Mouse (Mus musculus) midbrain, embryonic 13.5 days (tissue): Measurements from ENCODE around the gene Oit3. TPM values are rescaled to one million over a fixed set of nuclear protein-coding genes. Genes with fewer than 3 reads are reported as not detected.
"Not testable (repeated sequence)": the region's sequence is repeated elsewhere in the genome, so short reads cannot be mapped to it uniquely, and the experiment has no call there.

Experiments
- ATAC-seq: fragments of 200-750 bp; cut with Nextera tagmentation; 2 replicates; pipeline ENCODE4 v1.8.0; 2017; ENCODE audit warnings: mild to moderate bottlenecking, moderate TSS enrichment, moderate library complexity
- H3K27ac ChIP-seq: fragments of 300-500 bp; sonication (generic); 2 replicates; pipeline ENCODE4 v1.5.1; 2015; ENCODE audit warnings: inconsistent platforms, mild to moderate bottlenecking, moderate library complexity
- H3K27me3 ChIP-seq: fragments of 300-500 bp; sonication (generic); 2 replicates; pipeline ENCODE4 v1.6.1; 2015; ENCODE audit warnings: mild to moderate bottlenecking, inconsistent platforms
- H3K36me3 ChIP-seq: fragments of 300-500 bp; sonication (generic); 2 replicates; pipeline ENCODE4 v1.6.1; 2015; ENCODE audit warnings: mild to moderate bottlenecking, inconsistent platforms
- H3K4me1 ChIP-seq: fragments of 300-500 bp; sonication (generic); replicated peaks from 2 replicates; pipeline ENCODE4 v1.6.1; 2015; ENCODE audit warnings: inconsistent platforms
- H3K4me2 ChIP-seq: fragments of 300-500 bp; sonication (generic); replicated peaks from 2 replicates; pipeline ENCODE4 v1.6.1; 2015; ENCODE audit warnings: moderate library complexity, mild to moderate bottlenecking, inconsistent platforms
- H3K4me3 ChIP-seq: fragments of 300-500 bp; sonication (generic); replicated peaks from 2 replicates; pipeline ENCODE4 v1.5.1; 2015; ENCODE audit warnings: mild to moderate bottlenecking, inconsistent platforms
- H3K9ac ChIP-seq: fragments of 300-500 bp; sonication (generic); replicated peaks from 2 replicates; pipeline ENCODE4 v1.6.1; 2015; ENCODE audit warnings: mild to moderate bottlenecking, inconsistent platforms
- H3K9me3 ChIP-seq: fragments of 300-500 bp; sonication (generic); 2 replicates; pipeline ENCODE4 v1.6.1; 2016; ENCODE audit warnings: mild to moderate bottlenecking, inconsistent platforms
- WGBS: fragments of 180-500 bp; shearing (Covaris S2); methylation state at CpG from one replicate; pipeline ENCODE4 v1.1.7; 2015; 5-methylcytosine and 5-hydroxymethylcytosine counted together
- polyA plus RNA-seq: library from polyadenylated mRNA; unstranded; fragments of >200 nt; fragmentation: Nextera tagmentation; extraction: Ambion mirVana; gene quantifications from 2 replicates; pipeline ENCODE4 v1.2.1, GENCODE M21; 2015

Gene Oit3
- polyA plus RNA-seq, 1 experiment from 2014 or later, result 0.16 TPM

GRCm38 (mm10) chr10:59386951-59387350 lies 54.6 kb downstream of the Oit3 start:
- no peak overlapping the region for H3K4me3 ChIP-seq
- H3K9ac ChIP-seq, result no peak overlapping the region
- H3K9me3 ChIP-seq, result peaks cover 11% of the 10 kb centered on the region
- no peaks in the 10 kb centered on the region for H3K27me3 ChIP-seq
- H3K4me1 ChIP-seq, result no peaks in the 10 kb centered on the region
- ATAC-seq, result no peak
- 86% methylated on average over 8 of the region's 8 CpGs for WGBS
- no peak overlapping the region for H3K4me2 ChIP-seq
- no peaks in the 10 kb centered on the region for H3K36me3 ChIP-seq
- no peak overlapping the region for H3K27ac ChIP-seq

DNA sequence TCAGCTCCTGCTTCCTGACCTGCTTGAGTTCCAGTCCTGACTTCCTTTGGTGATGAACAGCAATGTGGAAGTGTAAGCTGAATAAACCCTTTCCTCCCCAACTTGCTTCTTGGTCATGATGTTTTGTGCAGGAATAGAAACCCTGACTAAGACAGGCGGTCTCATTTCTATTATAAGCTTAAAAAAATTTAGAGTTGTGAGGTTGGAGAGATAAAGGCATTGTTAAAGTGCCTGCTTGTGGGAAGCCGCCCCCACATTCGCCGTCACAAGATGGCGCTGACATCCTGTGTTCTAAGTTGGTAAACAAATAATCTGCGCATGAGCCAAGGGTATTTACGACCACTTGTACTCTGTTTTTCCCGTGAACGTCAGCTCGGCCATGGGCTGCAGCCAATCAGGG lies 60.0 kb downstream of the Oit3 start:
- ATAC-seq, H3K9me3 ChIP-seq, H3K27ac ChIP-seq, H3K27me3 ChIP-seq, H3K4me2 ChIP-seq, H3K4me3 ChIP-seq, H3K9ac ChIP-seq, H3K4me1 ChIP-seq, H3K36me3 ChIP-seq: not testable (repeated sequence)
- WGBS, result 76% methylated on average over 6 of the region's 10 CpGs

DNA sequence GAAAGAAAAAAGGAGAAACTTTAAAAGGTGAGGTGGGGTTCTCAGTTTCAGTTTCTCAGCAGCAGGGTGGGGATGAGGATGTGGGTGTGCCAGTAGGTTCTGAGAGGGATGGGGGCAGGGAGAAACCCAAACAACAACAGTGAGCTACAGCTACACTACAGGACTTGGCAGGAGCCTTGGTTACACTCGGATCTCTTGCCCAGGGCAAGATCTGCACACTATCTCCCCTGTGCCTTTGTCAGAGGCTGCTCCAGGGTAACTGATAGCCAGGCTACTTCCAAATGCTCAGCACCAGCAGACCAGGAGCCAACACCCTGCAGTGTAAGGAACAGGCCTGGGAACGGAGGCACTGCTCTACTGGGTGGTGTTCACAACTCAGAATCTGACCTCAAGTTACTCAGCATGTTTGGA lies 61.2 kb downstream of the Oit3 start:
- Histone ChIP-seq H3K4me2 (no peak overlapping the region), H3K4me3 (no peak overlapping the region), H3K27me3 (no peaks in the 10 kb centered on the region), H3K9ac (no peak overlapping the region), H3K9me3 (no peaks in the 10 kb centered on the region), H3K27ac (no peak overlapping the region), H3K4me1 (no peaks in the 10 kb centered on the region), H3K36me3 (0 out of 2 replicates have a peak, but pooled peaks cover 2% of the 10 kb centered on the region)
- no peak for ATAC-seq
- 86% methylated on average over 2 of the region's 2 CpGs for WGBS

DNA sequence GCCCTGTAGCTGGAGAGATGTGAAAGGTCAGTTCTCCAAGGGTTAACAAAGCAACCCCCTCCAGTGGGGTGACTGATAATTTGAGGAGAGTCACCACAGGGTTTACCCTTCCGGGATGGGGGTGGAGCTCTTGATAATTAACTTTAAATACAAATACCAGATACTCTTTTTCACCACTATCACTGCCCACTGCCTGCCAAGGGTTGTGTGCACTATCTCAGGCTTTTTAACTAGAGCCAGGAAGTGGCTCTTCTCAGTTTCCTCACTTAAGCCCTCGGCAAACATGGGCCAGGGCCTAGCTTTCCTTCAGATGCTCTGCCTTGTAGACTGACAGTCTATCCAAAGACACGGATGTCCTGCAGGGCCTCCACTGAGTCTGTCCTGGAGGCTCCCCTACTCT lies 61.7 kb downstream of the Oit3 start:
- ATAC-seq, result no peak
- Histone ChIP-seq H3K36me3 (0 out of 2 replicates have a peak, but pooled peaks cover 2% of the 10 kb centered on the region), H3K9ac (no peak overlapping the region), H3K4me1 (no peaks in the 10 kb centered on the region), H3K27me3 (no peaks in the 10 kb centered on the region), H3K27ac (no peak overlapping the region), H3K4me2 (no peak overlapping the region), H3K9me3 (no peaks in the 10 kb centered on the region), H3K4me3 (no peak overlapping the region)
- WGBS, result 72% methylated on average over 3 of the region's 3 CpGs

DNA sequence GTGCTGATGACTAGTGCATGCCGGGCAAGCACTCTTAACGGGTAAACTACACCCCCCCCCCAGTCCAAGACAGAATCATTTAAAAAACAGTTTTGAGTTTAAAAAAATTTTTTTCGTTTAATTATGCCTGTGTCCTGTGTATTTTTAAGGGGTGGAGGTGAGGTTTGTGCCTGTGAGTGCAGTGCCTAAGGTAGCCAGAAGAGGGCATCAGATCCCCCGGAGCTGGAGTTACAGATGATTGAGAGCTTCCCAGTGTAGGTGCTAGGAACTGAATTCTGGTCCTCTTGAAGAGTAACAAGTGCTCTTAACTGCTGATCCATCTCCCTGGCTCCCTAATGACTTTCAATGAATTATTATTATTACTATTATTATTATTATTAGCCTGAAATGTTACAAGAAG lies 62.9 kb downstream of the Oit3 start:
- Histone ChIP-seq H3K27ac (no peak overlapping the region), H3K4me2 (no peak overlapping the region), H3K36me3 (peaks cover 10% of the 10 kb centered on the region), H3K4me3 (no peak overlapping the region), H3K9ac (no peak overlapping the region), H3K9me3 (no peaks in the 10 kb centered on the region), H3K27me3 (no peaks in the 10 kb centered on the region), H3K4me1 (no peaks in the 10 kb centered on the region)
- ATAC-seq, result no peak
- 96% methylated on average over 4 of the region's 4 CpGs for WGBS

- no peak overlapping the region for H3K4me3 ChIP-seq
- no peaks in the 10 kb centered on the region for H3K27me3 ChIP-seq
- H3K4me2 ChIP-seq, result no peak overlapping the region
- H3K27ac ChIP-seq, result no peak overlapping the region
- peaks cover 17% of the 10 kb centered on the region for H3K36me3 ChIP-seq
- H3K9ac ChIP-seq, result no peak overlapping the region
- no peaks in the 10 kb centered on the region for H3K4me1 ChIP-seq
- 94% methylated on average over 10 of the region's 10 CpGs for WGBS
- ATAC-seq, result no peak
- no peaks in the 10 kb centered on the region for H3K9me3 ChIP-seq
Observed at GRCm38 (mm10) chr10:59377906-59378305, 63.7 kb downstream of the Oit3 start.

Other genes with a start within 250 kb of the Oit3 start
- gene Sept10, start 219.9 kb downstream of the Oit3 start, polyA plus RNA-seq, result 17.5 and 18.1 TPM in 2 replicates
- gene Sowahc, start 219.8 kb downstream of the Oit3 start, polyA plus RNA-seq, result 14.7 and 16.1 TPM in 2 replicates
- 23.1 and 27.4 TPM in 2 replicates for gene P4ha1, start 118.5 kb downstream of the Oit3 start, polyA plus RNA-seq
- 1.8 TPM in 1 of 2 replicates, not detected in the other for gene Gm10273, start 46.1 kb downstream of the Oit3 start, polyA plus RNA-seq
- gene Pla2g12b, start 38.1 kb downstream of the Oit3 start, polyA plus RNA-seq, result not detected in 2 replicates
- not detected in 2 replicates for gene Gm10322, start 174.3 kb upstream of the Oit3 start, polyA plus RNA-seq
- gene Mcu, start 174.9 kb upstream of the Oit3 start, polyA plus RNA-seq, result 18.3 and 19.5 TPM in 2 replicates